Mouse (Mus musculus) hindbrain, embryonic 16.5 days (tissue): Measurements from ENCODE around the gene Nup62. TPM values are rescaled to one million over a fixed set of nuclear protein-coding genes. Genes with fewer than 3 reads are reported as not detected.

Experiments
- ATAC-seq: fragments of 200-750 bp; cut with Nextera tagmentation; 2 replicates; pipeline ENCODE4 v1.8.0; 2017; ENCODE audit warnings: moderate TSS enrichment, moderate library complexity
- H3K27ac ChIP-seq: fragments of 300-500 bp; sonication (generic); 2 replicates; pipeline ENCODE4 v1.5.1; 2014; ENCODE audit warnings: low read depth, mild to moderate bottlenecking, control low read depth, low read length, moderate library complexity
- H3K27me3 ChIP-seq: fragments of 300-500 bp; sonication (generic); replicated peaks from 2 replicates; pipeline ENCODE4 v1.6.1; 2014; ENCODE audit warnings: low read length; ENCODE audit not compliant: control insufficient read depth, insufficient read depth
- H3K36me3 ChIP-seq: fragments of 300-500 bp; sonication (generic); 2 replicates; pipeline ENCODE4 v1.6.1; 2014; ENCODE audit warnings: mild to moderate bottlenecking, low read length, moderate library complexity, mixed read lengths; ENCODE audit not compliant: control insufficient read depth, insufficient read depth
- H3K4me1 ChIP-seq: fragments of 300-500 bp; sonication (generic); 2 replicates; pipeline ENCODE4 v1.6.1; 2014; ENCODE audit warnings: low read depth, low read length; ENCODE audit not compliant: control insufficient read depth, insufficient read depth
- H3K4me2 ChIP-seq: fragments of 300-500 bp; sonication (generic); 2 replicates; pipeline ENCODE4 v1.6.1; 2014; ENCODE audit warnings: mild to moderate bottlenecking, low read length, control low read depth, moderate library complexity
- H3K4me3 ChIP-seq: fragments of 300-500 bp; sonication (generic); 2 replicates; pipeline ENCODE4 v1.5.1; 2014; ENCODE audit warnings: mild to moderate bottlenecking, low read length, control low read depth, moderate library complexity
- H3K9ac ChIP-seq: fragments of 300-500 bp; sonication (generic); 2 replicates; pipeline ENCODE4 v1.6.1; 2014; ENCODE audit warnings: low read depth, mild to moderate bottlenecking, control low read depth, low read length, moderate library complexity
- H3K9me3 ChIP-seq: fragments of 300-500 bp; sonication (generic); 2 replicates; pipeline ENCODE4 v1.6.1; 2014; ENCODE audit warnings: mild to moderate bottlenecking, low read length, moderate library complexity; ENCODE audit not compliant: control insufficient read depth
- WGBS: fragments of 180-500 bp; shearing (Covaris S2); extraction: QIAGEN DNeasy Blood & Tissue Kit; methylation state at CpG from one replicate; pipeline ENCODE4 v1.1.7; 2014; 5-methylcytosine and 5-hydroxymethylcytosine counted together
- polyA plus RNA-seq: library from polyadenylated mRNA; unstranded; fragments of >200 nt; fragmentation: Nextera tagmentation; extraction: Ambion mirVana; gene quantifications from 2 replicates; pipeline ENCODE4 v1.2.1, GENCODE M21; 2015

Nup62 gene
- polyA plus RNA-seq, 1 experiment from 2014 or later, result 42.5 TPM

DNA sequence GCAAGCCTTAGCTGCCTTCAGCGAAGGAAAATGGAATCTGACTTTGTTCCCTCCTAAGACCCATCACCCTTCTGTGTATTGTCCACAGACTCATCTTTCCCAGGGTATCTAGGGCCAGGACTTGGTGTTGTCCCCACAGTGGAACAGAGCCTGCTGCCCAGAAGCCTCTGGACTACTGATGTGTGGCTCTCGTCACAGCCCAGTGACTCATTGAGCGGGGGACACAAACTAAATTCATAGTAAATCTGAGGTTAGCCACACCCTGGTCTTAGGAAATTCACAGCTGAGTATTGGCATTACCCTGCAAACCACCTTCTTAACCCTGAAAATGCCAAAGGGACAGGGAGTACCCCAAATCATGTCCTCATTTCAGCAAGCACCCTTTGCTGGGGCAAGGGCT is 10.9 kb downstream of the Nup62 start:
- Histone ChIP-seq H3K4me3 (no peak overlapping the region), H3K27ac (no peak overlapping the region), H3K4me1 (no peaks in the 10 kb centered on the region), H3K9ac (no peak overlapping the region), H3K4me2 (no peak overlapping the region), H3K27me3 (no peaks in the 10 kb centered on the region), H3K9me3 (no peaks in the 10 kb centered on the region), H3K36me3 (peaks cover 23% of the 10 kb centered on the region)
- 88% methylated on average over 3 of the region's 3 CpGs for WGBS
- ATAC-seq, result no peak

DNA sequence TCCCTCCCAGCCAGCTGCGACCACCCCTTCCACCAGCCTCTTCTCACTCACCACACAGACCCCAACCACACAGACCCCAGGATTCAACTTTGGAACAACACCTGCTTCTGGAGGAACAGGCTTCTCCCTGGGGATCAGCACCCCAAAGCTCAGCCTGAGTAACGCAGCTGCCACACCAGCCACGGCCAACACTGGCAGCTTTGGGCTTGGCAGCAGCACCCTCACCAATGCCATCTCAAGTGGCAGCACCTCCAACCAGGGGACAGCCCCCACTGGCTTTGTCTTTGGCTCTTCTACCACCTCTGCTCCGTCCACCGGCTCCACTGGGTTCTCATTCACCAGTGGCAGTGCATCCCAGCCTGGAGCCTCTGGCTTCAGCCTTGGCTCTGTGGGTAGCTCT is 12.8 kb downstream of the Nup62 start:
- no peak overlapping the region for H3K9ac ChIP-seq
- no peaks in the 10 kb centered on the region for H3K9me3 ChIP-seq
- no peak overlapping the region for H3K4me3 ChIP-seq
- H3K27me3 ChIP-seq, result no peaks in the 10 kb centered on the region
- ATAC-seq, result no peak
- no peaks in the 10 kb centered on the region for H3K4me1 ChIP-seq
- H3K27ac ChIP-seq, result no peak overlapping the region
- H3K36me3 ChIP-seq, result peaks cover 23% of the 10 kb centered on the region
- H3K4me2 ChIP-seq, result no peak overlapping the region
- WGBS, result 89% methylated on average over 5 of the region's 5 CpGs

GRCm38 (mm10) chr7:44832763-44833162 is 16.9 kb downstream of the Nup62 start:
- Histone ChIP-seq H3K27ac (no peak overlapping the region), H3K4me1 (no peaks in the 10 kb centered on the region), H3K9ac (no peak overlapping the region), H3K27me3 (no peaks in the 10 kb centered on the region), H3K4me2 (no peak overlapping the region), H3K36me3 (peaks cover 23% of the 10 kb centered on the region), H3K9me3 (no peaks in the 10 kb centered on the region), H3K4me3 (no peak overlapping the region)
- WGBS, result 77% methylated on average over 4 of the region's 4 CpGs
- no peak for ATAC-seq

GRCm38 (mm10) chr7:44835373-44836015 is 19.6 kb downstream of the Nup62 start:
- 95% methylated on average over 1 of the region's 1 CpGs for WGBS
- no peak overlapping the region for H3K9ac ChIP-seq
- H3K27ac ChIP-seq, result no peak overlapping the region
- no peak overlapping the region for H3K4me2 ChIP-seq
- no peak overlapping the region for H3K4me3 ChIP-seq
- peaks cover 13% of the 10 kb centered on the region for H3K4me1 ChIP-seq
- peaks cover 6% of the 10 kb centered on the region for H3K36me3 ChIP-seq
- H3K27me3 ChIP-seq, result peaks cover 5% of the 10 kb centered on the region
- no peak for ATAC-seq
- no peaks in the 10 kb centered on the region for H3K9me3 ChIP-seq

DNA sequence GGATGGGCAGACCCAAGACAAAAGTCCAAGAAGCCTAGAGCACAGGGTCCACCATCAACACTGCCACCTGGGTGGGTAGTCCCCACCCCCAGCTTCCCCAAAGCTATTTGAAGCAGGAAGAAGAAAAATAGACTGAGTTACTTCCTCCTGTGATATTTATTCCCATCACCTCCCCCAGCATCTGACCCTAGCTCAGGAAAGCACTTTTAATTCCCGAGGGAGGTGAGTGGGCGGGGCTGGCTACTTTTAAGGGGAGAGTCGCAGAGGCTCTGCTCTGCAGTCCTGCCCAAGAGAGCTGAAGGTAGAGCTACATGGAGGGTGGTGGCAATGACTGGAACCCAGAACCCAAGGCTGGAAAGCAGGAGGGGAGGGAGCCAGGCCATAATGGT is 20.1 kb downstream of the Nup62 start:
- 60% methylated on average over 3 of the region's 3 CpGs for WGBS
- ATAC-seq, result no peak
- H3K4me2 ChIP-seq, result no peak overlapping the region
- peaks cover 7% of the 10 kb centered on the region; the same call in 1 of the 2 replicates for H3K36me3 ChIP-seq
- H3K27ac ChIP-seq, result no peak overlapping the region
- no peak overlapping the region for H3K9ac ChIP-seq
- H3K4me3 ChIP-seq, result no peak overlapping the region
- H3K9me3 ChIP-seq, result no peaks in the 10 kb centered on the region
- H3K4me1 ChIP-seq, result peaks cover 13% of the 10 kb centered on the region
- H3K27me3 ChIP-seq, result peaks cover 10% of the 10 kb centered on the region

DNA sequence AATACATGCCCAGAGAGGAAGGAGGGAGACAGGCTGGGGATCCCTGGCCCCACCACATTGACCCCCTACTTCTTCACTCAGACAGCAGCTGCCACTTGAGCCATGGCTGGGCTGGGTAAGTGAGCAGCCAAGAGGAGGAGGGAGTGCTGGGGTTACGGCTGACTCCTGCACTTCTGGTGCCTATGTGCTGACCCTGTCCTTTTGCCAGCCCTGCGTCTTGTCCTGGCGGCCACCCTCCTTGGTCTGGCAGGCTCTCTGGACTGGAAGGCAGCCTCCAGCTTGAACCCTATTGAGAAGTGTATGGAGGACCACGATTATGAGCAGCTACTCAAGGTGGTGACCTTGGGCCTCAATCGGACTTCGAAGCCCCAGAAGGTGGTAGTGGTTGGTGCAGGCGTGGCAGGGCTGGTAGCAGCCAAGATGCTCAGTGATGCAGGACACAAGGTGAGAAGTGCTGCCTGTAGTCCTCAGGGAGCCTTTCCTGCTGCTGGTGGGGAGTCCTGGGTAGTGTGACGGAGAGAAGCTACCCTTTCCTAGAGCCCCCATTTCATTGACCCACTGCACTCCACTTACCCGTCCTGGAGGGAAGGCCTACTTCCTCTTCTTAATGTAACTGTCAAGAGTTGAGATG is 20.6 kb downstream of the Nup62 start:
- Histone ChIP-seq H3K27ac (no peak overlapping the region), H3K9ac (no peak overlapping the region), H3K4me2 (no peak overlapping the region), H3K36me3 (peaks cover 7% of the 10 kb centered on the region), H3K27me3 (peaks cover 12% of the 10 kb centered on the region), H3K4me1 (peaks cover 13% of the 10 kb centered on the region), H3K9me3 (no peaks in the 10 kb centered on the region), H3K4me3 (no peak overlapping the region)
- ATAC-seq, result no peak
- WGBS, result 82% methylated on average over 9 of the region's 9 CpGs

- WGBS, result 82% methylated on average over 6 of the region's 6 CpGs
- Histone ChIP-seq H3K27ac (no peak overlapping the region), H3K9ac (no peak overlapping the region), H3K36me3 (peaks cover 21% of the 10 kb centered on the region), H3K4me3 (no peak overlapping the region), H3K27me3 (peaks cover 16% of the 10 kb centered on the region), H3K9me3 (no peaks in the 10 kb centered on the region), H3K4me1 (peaks cover 13% of the 10 kb centered on the region), H3K4me2 (no peak overlapping the region)
- no peak for ATAC-seq
Measured at GRCm38 (mm10) chr7:44838073-44838472, 22.2 kb downstream of the Nup62 start.

- Histone ChIP-seq H3K9me3 (no peaks in the 10 kb centered on the region), H3K4me2 (peak overlapping the region; percentile 64), H3K27me3 (peaks cover 16% of the 10 kb centered on the region), H3K27ac (no peak overlapping the region; the same call in 1 of the 2 replicates), H3K36me3 (peaks cover 29% of the 10 kb centered on the region), H3K4me3 (peak overlapping the region; percentile 32), H3K9ac (peak overlapping the region; percentile 59), H3K4me1 (peaks cover 13% of the 10 kb centered on the region)
- 33% methylated on average over 11 of the region's 11 CpGs for WGBS
- ATAC-seq, result no peak
Measured at GRCm38 (mm10) chr7:44839171-44839490, 23.2 kb downstream of the Nup62 start.

DNA sequence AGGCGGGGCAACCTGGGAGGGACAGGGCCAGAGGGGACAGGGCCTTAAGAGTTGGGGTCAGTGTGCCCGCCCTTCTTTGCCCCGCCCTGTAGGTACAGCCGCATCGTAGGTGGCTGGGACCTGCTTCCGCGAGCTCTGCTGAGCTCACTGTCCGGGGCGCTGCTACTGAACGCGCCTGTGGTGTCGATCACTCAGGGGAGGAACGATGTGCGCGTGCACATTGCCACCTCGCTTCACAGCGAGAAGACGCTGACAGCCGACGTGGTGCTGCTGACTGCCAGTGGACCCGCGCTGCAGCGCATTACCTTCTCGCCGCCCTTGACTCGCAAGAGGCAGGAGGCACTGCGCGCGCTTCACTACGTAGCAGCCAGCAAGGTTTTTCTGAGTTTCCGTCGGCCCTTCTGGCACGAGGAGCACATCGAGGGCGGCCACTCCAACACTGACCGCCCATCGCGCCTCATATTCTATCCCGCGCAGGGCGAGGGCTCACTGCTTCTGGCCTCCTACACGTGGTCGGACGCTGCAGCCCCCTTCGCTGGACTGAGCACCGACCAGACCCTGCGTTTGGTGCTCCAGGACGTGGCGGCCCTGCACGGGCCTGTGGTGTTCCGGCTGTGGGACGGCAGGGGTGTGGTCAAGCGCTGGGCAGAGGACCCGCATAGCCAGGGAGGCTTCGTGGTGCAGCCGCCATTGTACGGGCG is 23.8 kb downstream of the Nup62 start:
- Histone ChIP-seq H3K27me3 (peaks cover 16% of the 10 kb centered on the region), H3K9ac (peak overlapping the region; percentile 59), H3K36me3 (peaks cover 33% of the 10 kb centered on the region), H3K4me1 (peaks cover 13% of the 10 kb centered on the region), H3K4me3 (peak overlapping the region; percentile 32), H3K9me3 (no peaks in the 10 kb centered on the region), H3K4me2 (peak overlapping the region; percentile 64), H3K27ac (peak overlapping the region; percentile 25; the same call in 1 of the 2 replicates)
- ATAC-seq, result peak; percentile 53
- under 1% methylated on average over 58 of the region's 58 CpGs for WGBS
